Mouse (Mus musculus): Measurements from ENCODE around the gene Jph4. TPM values are rescaled to one million over a fixed set of nuclear protein-coding genes. Genes with fewer than 3 reads are reported as not detected.
A peak's percentile ranks its signal among the peaks of the same experiment; 100 is the strongest.

Gene Jph4
- polyA plus RNA-seq (2015; fragmentation: Nextera tagmentation; extraction: Ambion mirVana): 18.2 and 19.9 TPM in 2 replicates

GRCm38 (mm10) chr14:55116425-55117200, at the start of gene Jph4:
Gene Jph4, minus strand, starts transcription at chr14:55116935.
- Histone ChIP-seq H3K27ac (peak within 1 kb of the TSS; percentile 93), H3K4me1 (replicated peaks) (peaks cover 56% of the 10 kb centered on the region), H3K36me3 (peaks cover 10% of the 10 kb centered on the region), H3K9ac (replicated peaks) (peak within 1 kb of the TSS; percentile 88), H3K27me3 (peaks cover 28% of the 10 kb centered on the region), H3K4me2 (replicated peaks) (peak within 1 kb of the TSS; percentile 95), H3K9me3 (no peaks in the 10 kb centered on the region), H3K4me3 (replicated peaks) (peak within 1 kb of the TSS; percentile 81)
- 4% methylated on average over 21 of the region's 21 CpGs for WGBS
- peak; percentile 46 for ATAC-seq

- 79% methylated on average over 5 of the region's 5 CpGs for WGBS
Measured at GRCm38 (mm10) chr14:55164172-55164806, 47.6 kb upstream of the Jph4 start.

GRCm38 (mm10) chr14:55162168-55162567, 45.4 kb upstream of the Jph4 start:
- WGBS: 86% methylated on average over 4 of the region's 4 CpGs
- no peak overlapping the region for H3K27ac ChIP-seq
- H3K36me3 ChIP-seq: no peaks in the 10 kb centered on the region
- no peak overlapping the region for H3K9ac ChIP-seq (replicated peaks)
- ATAC-seq: no peak
- no peaks in the 10 kb centered on the region for H3K9me3 ChIP-seq
- H3K4me2 ChIP-seq (replicated peaks): no peak overlapping the region
- no peaks in the 10 kb centered on the region for H3K27me3 ChIP-seq
- H3K4me3 ChIP-seq (replicated peaks): no peak overlapping the region
- H3K4me1 ChIP-seq (replicated peaks): peaks cover 4% of the 10 kb centered on the region; the same call in 1 of the 2 replicates

More at GRCm38 (mm10) chr14:55164172-55164806, 47.6 kb upstream of the Jph4 start:
- no peak for ATAC-seq
- no peaks in the 10 kb centered on the region for H3K27me3 ChIP-seq
- H3K4me2 ChIP-seq (replicated peaks): no peak overlapping the region
- H3K27ac ChIP-seq: no peak overlapping the region
- no peak overlapping the region for H3K9ac ChIP-seq (replicated peaks)
- H3K4me1 ChIP-seq (replicated peaks): peaks cover 10% of the 10 kb centered on the region; the same call in 1 of the 2 replicates
- no peaks in the 10 kb centered on the region for H3K9me3 ChIP-seq
- H3K4me3 ChIP-seq (replicated peaks): no peak overlapping the region
- H3K36me3 ChIP-seq: no peaks in the 10 kb centered on the region

GRCm38 (mm10) chr14:55161098-55161634, 44.4 kb upstream of the Jph4 start:
- WGBS: 33% methylated on average over 14 of the region's 14 CpGs
- Histone ChIP-seq H3K9me3 (no peaks in the 10 kb centered on the region), H3K4me3 (replicated peaks) (0 out of 2 replicates have a peak overlapping the region, but pooled peaks have one; percentile 7), H3K27me3 (no peaks in the 10 kb centered on the region), H3K9ac (replicated peaks) (0 out of 2 replicates have a peak overlapping the region, but pooled peaks have one; percentile 4), H3K27ac (no peak overlapping the region), H3K4me1 (replicated peaks) (peaks cover 4% of the 10 kb centered on the region; the same call in 1 of the 2 replicates), H3K36me3 (no peaks in the 10 kb centered on the region), H3K4me2 (replicated peaks) (peak overlapping the region; percentile 48)
- peak; percentile 86 for ATAC-seq

GRCm38 (mm10) chr14:55160251-55161071, 43.7 kb upstream of the Jph4 start:
- H3K9ac ChIP-seq (replicated peaks): no peak overlapping the region
- WGBS: 78% methylated on average over 10 of the region's 10 CpGs
- peaks cover 4% of the 10 kb centered on the region; the same call in 1 of the 2 replicates for H3K4me1 ChIP-seq (replicated peaks)
- H3K27me3 ChIP-seq: no peaks in the 10 kb centered on the region
- peak; percentile 59 for ATAC-seq
- no peak overlapping the region for H3K27ac ChIP-seq
- no peaks in the 10 kb centered on the region for H3K36me3 ChIP-seq
- H3K4me2 ChIP-seq (replicated peaks): no peak overlapping the region
- no peaks in the 10 kb centered on the region for H3K9me3 ChIP-seq
- no peak overlapping the region for H3K4me3 ChIP-seq (replicated peaks)

- H3K4me2 ChIP-seq (replicated peaks): no peak overlapping the region
- H3K27ac ChIP-seq: no peak overlapping the region
- WGBS: 74% methylated on average over 12 of the region's 12 CpGs
- no peaks in the 10 kb centered on the region for H3K9me3 ChIP-seq
- no peak for ATAC-seq
- H3K4me3 ChIP-seq (replicated peaks): no peak overlapping the region
- peaks cover 11% of the 10 kb centered on the region for H3K4me1 ChIP-seq (replicated peaks)
- H3K9ac ChIP-seq (replicated peaks): no peak overlapping the region
- H3K27me3 ChIP-seq: no peaks in the 10 kb centered on the region
- H3K36me3 ChIP-seq: no peaks in the 10 kb centered on the region
Measured at GRCm38 (mm10) chr14:55157322-55158065, 40.8 kb upstream of the Jph4 start.

- Histone ChIP-seq H3K9me3 (no peaks in the 10 kb centered on the region), H3K4me2 (replicated peaks) (no peak overlapping the region), H3K36me3 (no peaks in the 10 kb centered on the region), H3K4me1 (replicated peaks) (peaks cover 22% of the 10 kb centered on the region), H3K9ac (replicated peaks) (no peak overlapping the region), H3K27me3 (no peaks in the 10 kb centered on the region), H3K27ac (no peak overlapping the region), H3K4me3 (replicated peaks) (no peak overlapping the region)
- no peak for ATAC-seq
- WGBS: 91% methylated on average over 16 of the region's 16 CpGs
Measured at GRCm38 (mm10) chr14:55152951-55153481, 36.3 kb upstream of the Jph4 start.

GRCm38 (mm10) chr14:55152174-55152573, 35.4 kb upstream of the Jph4 start:
- Histone ChIP-seq H3K9ac (replicated peaks) (no peak overlapping the region), H3K4me1 (replicated peaks) (peaks cover 22% of the 10 kb centered on the region), H3K4me2 (replicated peaks) (no peak overlapping the region), H3K9me3 (no peaks in the 10 kb centered on the region), H3K4me3 (replicated peaks) (no peak overlapping the region), H3K27ac (no peak overlapping the region), H3K27me3 (no peaks in the 10 kb centered on the region), H3K36me3 (no peaks in the 10 kb centered on the region)
- WGBS: 88% methylated on average over 4 of the region's 4 CpGs
- no peak for ATAC-seq

- H3K4me1 ChIP-seq (replicated peaks): peaks cover 22% of the 10 kb centered on the region
- H3K27me3 ChIP-seq: no peaks in the 10 kb centered on the region
- no peaks in the 10 kb centered on the region for H3K36me3 ChIP-seq
- H3K9me3 ChIP-seq: no peaks in the 10 kb centered on the region
- no peak overlapping the region for H3K4me2 ChIP-seq (replicated peaks)
- H3K4me3 ChIP-seq (replicated peaks): no peak overlapping the region
- no peak for ATAC-seq
- no peak overlapping the region for H3K27ac ChIP-seq
- no peak overlapping the region for H3K9ac ChIP-seq (replicated peaks)
- 90% methylated on average over 5 of the region's 5 CpGs for WGBS
Measured at GRCm38 (mm10) chr14:55150985-55151384, 34.2 kb upstream of the Jph4 start.

- H3K36me3 ChIP-seq: no peaks in the 10 kb centered on the region
- no peak overlapping the region for H3K4me3 ChIP-seq (replicated peaks)
- H3K9ac ChIP-seq (replicated peaks): no peak overlapping the region
- 68% methylated on average over 5 of the region's 5 CpGs for whole genome bisulfite sequencing
- peak overlapping the region; percentile 56; the same call in 1 of the 2 replicates for H3K27ac ChIP-seq
- H3K9me3 ChIP-seq: no peaks in the 10 kb centered on the region
- ATAC-seq: peak; percentile 84
- H3K4me1 ChIP-seq (replicated peaks): peaks cover 22% of the 10 kb centered on the region
- no peaks in the 10 kb centered on the region for H3K27me3 ChIP-seq
- H3K4me2 ChIP-seq (replicated peaks): peak overlapping the region; percentile 11; the same call in 1 of the 2 replicates
Measured at GRCm38 (mm10) chr14:55149041-55149440, 32.3 kb upstream of the Jph4 start.

All from midbrain, embryonic 13.5 days (tissue).